11 mouse cellular contexts compared by ENCODE assay signal in genomic region chr10:119640534-119640933, GRCm38 (mm10).
DNase-seq lines count a peak whose midpoint lies in the region; ATAC-seq and TF ChIP-seq lines count a peak whose summit lies in the region.
"Had no signal": no experiment of that assay in that cellular context is flagged by ENCODE, and none has a peak within 500 bp of the region (broad histone marks: within the 10 kb centered on the region; RNA-seq: fewer than 3 reads in every experiment).

No protein-coding gene starts in this region.

- no peak overlapping the region for H3K4me2 ChIP-seq in intestine, postnatal 0 days (replicated peaks; ENCODE audit: low read depth)
- H3K4me2 ChIP-seq in intestine, embryonic 16.5 days (ENCODE audit: low read depth, low read length) = no peak overlapping the region
- H3K4me2 ChIP-seq in neural tube, embryonic 14.5 days (ENCODE audit: low read depth, low read length) = no peak overlapping the region
- H3K4me2 ChIP-seq: embryonic facial prominence, embryonic 12.5 days; liver, embryonic 12.5 days had no signal

- no peaks in the 10 kb centered on the region for H3K4me1 ChIP-seq in intestine, postnatal 0 days (replicated peaks; ENCODE audit: control insufficient read depth, insufficient read depth, low read length)
- no peaks in the 10 kb centered on the region for H3K4me1 ChIP-seq in intestine, embryonic 16.5 days (ENCODE audit: control insufficient read depth, insufficient read depth, low read length)
- H3K4me1 ChIP-seq in neural tube, embryonic 14.5 days (ENCODE audit: control insufficient read depth, insufficient read depth, low read length) = peaks cover 2% of the 10 kb centered on the region; the same call in 1 of the 2 replicates
- H3K4me1 ChIP-seq: liver, embryonic 12.5 days had no signal

- no peak overlapping the region for H3K4me3 ChIP-seq in intestine, postnatal 0 days (ENCODE audit: low read depth, low read length)
- no peak overlapping the region for H3K4me3 ChIP-seq in intestine, embryonic 16.5 days (ENCODE audit: low read length)
- no peak overlapping the region for H3K4me3 ChIP-seq in neural tube, embryonic 14.5 days (ENCODE audit: low read depth, low read length)
- H3K4me3 ChIP-seq: embryonic facial prominence, embryonic 12.5 days; liver, embryonic 12.5 days had no signal

- peak; percentile 74 to 75 for DNase-seq in cerebellum, postnatal 10 days
- DNase-seq in neural tube, embryonic 10.5 days (ENCODE audit: extremely low spot score, low spot score) = no peak
- DNase-seq in embryo, embryonic 11 days = no peak
- DNase-seq: B cell, adult 2 months had no signal

- peak; percentile 17; the same call in 1 of the 2 replicates for TF ChIP-seq CTCF in intestine, postnatal 0 days (IDR thresholded peaks at IDR 0.05; ENCODE audit: low read depth)

- no peaks in the 10 kb centered on the region for H3K9me3 ChIP-seq in intestine, postnatal 0 days (ENCODE audit: control insufficient read depth)
- H3K9me3 ChIP-seq in intestine, embryonic 16.5 days (ENCODE audit: control insufficient read depth, low read length) = no peaks in the 10 kb centered on the region
- H3K9me3 ChIP-seq in neural tube, embryonic 14.5 days (ENCODE audit: control insufficient read depth, low read length) = no peaks in the 10 kb centered on the region
- H3K9me3 ChIP-seq: embryonic facial prominence, embryonic 12.5 days; liver, embryonic 12.5 days had no signal

- no peaks in the 10 kb centered on the region for H3K36me3 ChIP-seq in intestine, postnatal 0 days (ENCODE audit: control insufficient read depth, insufficient read depth)
- H3K36me3 ChIP-seq in intestine, embryonic 16.5 days (ENCODE audit: control insufficient read depth, insufficient read depth, low read length) = no peaks in the 10 kb centered on the region
- H3K36me3 ChIP-seq in neural tube, embryonic 14.5 days (ENCODE audit: control insufficient read depth, insufficient read depth, low read length) = no peaks in the 10 kb centered on the region
- H3K36me3 ChIP-seq: embryonic facial prominence, embryonic 12.5 days; liver, embryonic 12.5 days had no signal

- H3K27ac ChIP-seq in intestine, postnatal 0 days (ENCODE audit: low read depth, low read length) = no peak overlapping the region
- no peak overlapping the region for H3K27ac ChIP-seq in intestine, embryonic 16.5 days (ENCODE audit: low read length)
- H3K27ac ChIP-seq in neural tube, embryonic 14.5 days (ENCODE audit: low read depth, low read length) = no peak overlapping the region
- H3K27ac ChIP-seq: embryonic facial prominence, embryonic 12.5 days; liver, embryonic 12.5 days had no signal

- no peak overlapping the region for H3K9ac ChIP-seq in intestine, postnatal 0 days (ENCODE audit: low read depth, low read length)
- H3K9ac ChIP-seq in intestine, embryonic 16.5 days (ENCODE audit: low read depth, low read length) = no peak overlapping the region
- H3K9ac ChIP-seq in neural tube, embryonic 14.5 days (replicated peaks; ENCODE audit: low read depth, low read length) = no peak overlapping the region
- H3K9ac ChIP-seq: embryonic facial prominence, embryonic 12.5 days; liver, embryonic 12.5 days had no signal

- ATAC-seq in cerebellum, adult (ENCODE audit: insufficient number of reproducible peaks, low FRiP score, low TSS enrichment) = no peak
- ATAC-seq in intestine, postnatal 0 days = no peak
- no peak for ATAC-seq in intestine, embryonic 16.5 days
- peak; percentile 58; the same call in 1 of the 2 replicates for ATAC-seq in neural tube, embryonic 14.5 days (ENCODE audit: low read depth)
- no peak for ATAC-seq in inflammation-experienced regulatory T-cells, adult 6 months
- ATAC-seq: liver, embryonic 12.5 days had no signal

- no peaks in the 10 kb centered on the region for H3K27me3 ChIP-seq in intestine, postnatal 0 days (replicated peaks; ENCODE audit: control insufficient read depth, insufficient read depth, low read length)
- no peaks in the 10 kb centered on the region for H3K27me3 ChIP-seq in intestine, embryonic 16.5 days (replicated peaks; ENCODE audit: control insufficient read depth, insufficient read depth, low read length)
- H3K27me3 ChIP-seq in neural tube, embryonic 14.5 days (ENCODE audit: control insufficient read depth, insufficient read depth, low read length) = no peaks in the 10 kb centered on the region
- H3K27me3 ChIP-seq: embryonic facial prominence, embryonic 12.5 days; liver, embryonic 12.5 days had no signal

- WGBS in intestine, postnatal 0 days = 77% methylated on average over 10 of the region's 10 CpGs
- WGBS in intestine, embryonic 16.5 days = 72% methylated on average over 10 of the region's 10 CpGs
- WGBS in neural tube, embryonic 14.5 days = 80% methylated on average over 10 of the region's 10 CpGs

Comparison
In these comparisons a context has a peak if more than half of its experiments do, and no peak if none do; other contexts are left out.
1. DNase-seq: peak in cerebellum, postnatal 10 days (2 of 2); none in neural tube, embryonic 10.5 days (single experiment) and embryo, embryonic 11 days (single experiment).